Mouse (Mus musculus): Measurements from ENCODE around the gene Med12l. TPM values are rescaled to one million over a fixed set of nuclear protein-coding genes. Genes with fewer than 3 reads are reported as not detected.

Gene Med12l
- polyA plus RNA-seq, 1 experiment from 2014 or later: 3.5 TPM

DNA sequence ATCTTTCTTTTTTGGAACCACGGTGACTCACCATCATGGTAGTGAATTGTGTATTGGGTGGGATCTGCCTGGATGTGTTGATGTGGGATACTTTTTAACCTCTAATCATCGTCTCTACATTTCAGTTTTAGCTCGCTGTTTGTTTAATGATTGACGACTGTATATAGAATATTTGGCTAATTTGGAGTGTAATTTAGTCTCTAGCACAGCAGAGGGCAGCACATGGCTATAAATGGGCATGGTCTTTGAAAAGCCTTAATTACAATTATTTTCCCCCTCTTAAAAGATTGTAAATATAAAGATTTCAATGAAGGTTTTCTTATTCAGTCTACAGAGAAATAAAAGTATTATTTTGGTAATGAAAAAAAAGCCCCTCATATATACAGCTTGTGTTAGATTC, 71.7 kb downstream of the Med12l start:
- Histone ChIP-seq H3K27me3 (no peaks in the 10 kb centered on the region), H3K4me1 (0 out of 2 replicates have a peak, but pooled peaks cover 7% of the 10 kb centered on the region), H3K4me3 (no peak overlapping the region), H3K9me3 (replicated peaks) (no peaks in the 10 kb centered on the region), H3K36me3 (ENCODE audit: poor library complexity, severe bottlenecking) (no peaks in the 10 kb centered on the region; the same call in 1 of the 2 replicates), H3K4me2 (no peak overlapping the region), H3K27ac (no peak overlapping the region), H3K9ac (no peak overlapping the region)
- 0 out of 2 replicates have a peak, but pooled peaks have one; percentile 22 for ATAC-seq
- 67% methylated on average over 4 of the region's 4 CpGs for WGBS

- no peaks in the 10 kb centered on the region; the same call in 1 of the 2 replicates for H3K36me3 ChIP-seq (ENCODE audit: poor library complexity, severe bottlenecking)
- no peak overlapping the region for H3K9ac ChIP-seq
- no peak overlapping the region for H3K4me2 ChIP-seq
- 0 out of 2 replicates have a peak, but pooled peaks cover 7% of the 10 kb centered on the region for H3K4me1 ChIP-seq
- WGBS: 86% methylated on average over 11 of the region's 11 CpGs
- H3K4me3 ChIP-seq: no peak overlapping the region
- no peak overlapping the region for H3K27ac ChIP-seq
- no peak for ATAC-seq
- no peaks in the 10 kb centered on the region for H3K27me3 ChIP-seq
- H3K9me3 ChIP-seq (replicated peaks): no peaks in the 10 kb centered on the region
Observed at GRCm38 (mm10) chr3:59078585-59078984, 73.0 kb downstream of the Med12l start.

DNA sequence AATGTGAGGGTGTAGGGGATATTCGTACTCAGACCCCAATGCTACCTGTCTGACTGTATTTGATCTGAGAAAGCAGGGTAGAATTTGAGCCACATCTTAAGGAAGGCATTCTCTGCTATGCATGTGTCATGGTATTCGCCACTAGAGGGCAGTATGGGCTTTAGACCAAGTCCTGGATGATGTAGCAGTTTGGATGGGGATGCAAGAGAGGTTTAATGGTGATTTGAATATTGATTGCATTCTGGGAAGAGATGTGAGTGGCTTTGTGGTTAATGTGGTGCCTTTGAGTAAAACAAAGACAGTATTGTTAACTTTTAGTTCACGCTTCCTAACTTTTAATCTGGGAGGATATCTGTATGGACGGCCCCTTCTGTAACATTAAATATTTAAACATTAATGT, 73.7 kb downstream of the Med12l start:
- Histone ChIP-seq H3K9me3 (replicated peaks) (no peaks in the 10 kb centered on the region), H3K9ac (no peak overlapping the region), H3K4me2 (no peak overlapping the region), H3K4me1 (0 out of 2 replicates have a peak, but pooled peaks cover 7% of the 10 kb centered on the region), H3K36me3 (ENCODE audit: poor library complexity, severe bottlenecking) (no peaks in the 10 kb centered on the region; the same call in 1 of the 2 replicates), H3K4me3 (no peak overlapping the region), H3K27ac (no peak overlapping the region), H3K27me3 (no peaks in the 10 kb centered on the region)
- ATAC-seq: peak; percentile 80
- WGBS: 44% methylated on average over 4 of the region's 4 CpGs

- no peak for ATAC-seq
- WGBS: 21% methylated on average over 6 of the region's 6 CpGs
- no peak overlapping the region for H3K4me2 ChIP-seq
- H3K9ac ChIP-seq: no peak overlapping the region
- H3K4me3 ChIP-seq: no peak overlapping the region
- no peaks in the 10 kb centered on the region for H3K9me3 ChIP-seq (replicated peaks)
- no peak overlapping the region for H3K27ac ChIP-seq
- H3K4me1 ChIP-seq: 0 out of 2 replicates have a peak, but pooled peaks cover 7% of the 10 kb centered on the region
- no peaks in the 10 kb centered on the region for H3K27me3 ChIP-seq
- no peaks in the 10 kb centered on the region; the same call in 1 of the 2 replicates for H3K36me3 ChIP-seq (ENCODE audit: poor library complexity, severe bottlenecking)
Observed at GRCm38 (mm10) chr3:59080293-59080916, 74.8 kb downstream of the Med12l start.

GRCm38 (mm10) chr3:59080919-59081318, 75.3 kb downstream of the Med12l start:
- Histone ChIP-seq H3K27me3 (no peaks in the 10 kb centered on the region), H3K4me1 (0 out of 2 replicates have a peak, but pooled peaks cover 7% of the 10 kb centered on the region), H3K9me3 (replicated peaks) (no peaks in the 10 kb centered on the region), H3K4me2 (no peak overlapping the region), H3K27ac (no peak overlapping the region), H3K9ac (no peak overlapping the region), H3K36me3 (ENCODE audit: poor library complexity, severe bottlenecking) (peaks cover 3% of the 10 kb centered on the region; the same call in 1 of the 2 replicates), H3K4me3 (no peak overlapping the region)
- WGBS: 25% methylated on average over 7 of the region's 7 CpGs
- ATAC-seq: no peak

DNA sequence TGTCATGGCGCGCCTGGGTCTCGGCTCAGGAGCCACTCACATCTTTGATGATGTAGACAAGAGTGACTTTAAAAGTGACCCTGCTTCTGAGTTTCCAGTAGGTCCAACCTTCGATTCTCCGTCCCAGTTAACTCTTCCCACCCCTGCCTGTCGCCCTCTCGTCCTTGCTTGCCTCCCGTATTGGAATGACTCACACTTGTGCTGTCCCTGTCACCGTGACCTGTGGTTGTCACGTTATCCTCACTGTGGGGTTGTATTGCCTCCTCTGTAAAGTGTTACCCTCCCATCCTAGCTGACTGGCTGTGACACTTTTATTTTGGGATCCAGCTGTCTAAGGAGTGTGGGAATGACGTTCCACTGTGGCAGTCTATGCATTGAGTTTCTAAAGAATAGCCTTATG, 87.1 kb downstream of the Med12l start:
- Histone ChIP-seq H3K4me1 (no peaks in the 10 kb centered on the region), H3K9ac (no peak overlapping the region), H3K4me3 (no peak overlapping the region), H3K27me3 (no peaks in the 10 kb centered on the region), H3K4me2 (no peak overlapping the region), H3K27ac (no peak overlapping the region), H3K9me3 (replicated peaks) (no peaks in the 10 kb centered on the region), H3K36me3 (ENCODE audit: poor library complexity, severe bottlenecking) (no peaks in the 10 kb centered on the region)
- no peak for ATAC-seq
- WGBS: 88% methylated on average over 11 of the region's 11 CpGs

GRCm38 (mm10) chr3:59097421-59097820, 91.8 kb downstream of the Med12l start:
- Histone ChIP-seq H3K4me3 (no peak overlapping the region), H3K4me1 (no peaks in the 10 kb centered on the region), H3K27ac (no peak overlapping the region), H3K9me3 (replicated peaks) (no peaks in the 10 kb centered on the region), H3K4me2 (no peak overlapping the region), H3K27me3 (no peaks in the 10 kb centered on the region), H3K36me3 (ENCODE audit: poor library complexity, severe bottlenecking) (no peaks in the 10 kb centered on the region), H3K9ac (no peak overlapping the region)
- WGBS: 78% methylated on average over 6 of the region's 6 CpGs
- ATAC-seq: no peak

- H3K27me3 ChIP-seq: no peaks in the 10 kb centered on the region
- WGBS: 83% methylated on average over 10 of the region's 10 CpGs
- no peaks in the 10 kb centered on the region for H3K9me3 ChIP-seq (replicated peaks)
Observed at GRCm38 (mm10) chr3:59098540-59098939, 92.9 kb downstream of the Med12l start.

DNA sequence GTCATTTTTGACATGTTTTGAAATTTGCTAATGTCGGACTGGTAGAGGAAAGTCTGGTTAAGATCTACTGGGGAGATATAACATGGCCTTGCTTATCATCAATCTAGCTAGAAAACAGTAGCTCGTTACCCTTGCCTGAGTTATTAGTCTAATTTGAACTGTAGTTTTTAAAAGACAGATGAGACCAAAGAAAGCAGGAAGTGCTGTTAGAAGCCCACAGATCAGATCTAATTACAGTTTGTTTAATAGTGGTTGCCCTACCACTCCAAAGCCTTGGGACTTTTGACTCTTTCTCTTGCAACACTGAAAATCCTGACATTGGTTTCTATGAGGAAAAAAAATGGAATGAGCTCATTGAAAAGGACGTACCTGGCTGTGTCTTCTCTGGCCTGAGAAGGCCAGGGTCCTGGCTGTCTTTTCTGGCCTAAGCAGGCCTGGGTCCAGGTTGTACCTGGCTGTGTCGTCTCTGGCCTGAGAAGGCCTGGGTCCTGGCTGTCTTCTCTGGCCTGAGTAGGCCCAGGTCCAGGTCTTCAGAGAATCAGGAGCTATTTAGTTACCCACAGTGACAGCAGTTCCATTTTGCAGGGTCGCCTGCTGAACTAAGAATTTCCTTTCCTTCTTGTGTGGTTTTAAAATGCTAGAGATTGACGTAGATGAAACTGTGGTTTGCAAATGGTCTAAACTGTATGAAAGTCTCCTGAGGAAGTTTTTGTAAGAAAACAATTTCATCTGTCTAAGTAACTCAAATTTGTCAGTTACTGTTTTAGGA, 95.8 kb downstream of the Med12l start, which contains the start of gene Gpr171:
Gpr171 (minus strand) TSS at position 604 of the 769 bp plus-strand sequence.
- no peaks in the 10 kb centered on the region for H3K36me3 ChIP-seq (ENCODE audit: poor library complexity, severe bottlenecking)
- H3K27ac ChIP-seq: no peak within 1 kb of the TSS
- H3K27me3 ChIP-seq: no peaks in the 10 kb centered on the region
- no peak within 1 kb of the TSS for H3K4me3 ChIP-seq
- no peaks in the 10 kb centered on the region for H3K4me1 ChIP-seq
- WGBS: 87% methylated on average over 6 of the region's 6 CpGs
- ATAC-seq: no peak
- H3K9ac ChIP-seq: no peak within 1 kb of the TSS
- H3K9me3 ChIP-seq (replicated peaks): no peaks in the 10 kb centered on the region
- H3K4me2 ChIP-seq: no peak within 1 kb of the TSS

More at GRCm38 (mm10) chr3:59098540-59098939, 92.9 kb downstream of the Med12l start:
- Histone ChIP-seq H3K36me3 (ENCODE audit: poor library complexity, severe bottlenecking) (no peaks in the 10 kb centered on the region), H3K4me3 (no peak overlapping the region), H3K4me1 (no peaks in the 10 kb centered on the region), H3K27ac (no peak overlapping the region), H3K9ac (no peak overlapping the region), H3K4me2 (no peak overlapping the region)
- no peak for ATAC-seq

DNA sequence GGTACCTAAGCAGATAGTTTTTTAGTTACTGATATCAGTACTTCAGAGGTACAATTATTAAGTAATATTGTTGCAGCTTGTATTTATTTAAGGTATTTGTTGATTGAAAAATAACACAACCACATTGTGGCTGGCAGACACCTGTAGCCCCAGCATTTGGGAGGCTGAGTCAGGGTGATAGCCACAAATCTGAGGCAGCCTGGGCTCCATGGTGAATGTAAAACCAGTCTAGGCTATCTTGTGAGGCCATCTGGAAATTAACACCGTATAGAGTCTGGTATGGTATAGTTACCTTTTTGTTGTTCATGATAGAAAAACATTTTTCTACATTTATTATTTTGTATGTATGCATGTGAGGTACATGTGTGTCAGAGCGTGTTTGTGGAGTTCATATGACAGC, 96.5 kb downstream of the Med12l start:
- Histone ChIP-seq H3K36me3 (ENCODE audit: poor library complexity, severe bottlenecking) (no peaks in the 10 kb centered on the region), H3K4me2 (no peak overlapping the region), H3K27ac (no peak overlapping the region), H3K9ac (no peak overlapping the region), H3K9me3 (replicated peaks) (no peaks in the 10 kb centered on the region), H3K4me1 (no peaks in the 10 kb centered on the region), H3K27me3 (no peaks in the 10 kb centered on the region), H3K4me3 (no peak overlapping the region)
- ATAC-seq: no peak
- WGBS: 96% methylated on average over 2 of the region's 2 CpGs

GRCm38 (mm10) chr3:59104462-59104861, 98.8 kb downstream of the Med12l start:
- H3K4me3 ChIP-seq: no peak overlapping the region
- no peaks in the 10 kb centered on the region for H3K9me3 ChIP-seq (replicated peaks)
- H3K36me3 ChIP-seq (ENCODE audit: poor library complexity, severe bottlenecking): no peaks in the 10 kb centered on the region
- H3K4me1 ChIP-seq: no peaks in the 10 kb centered on the region
- H3K4me2 ChIP-seq: no peak overlapping the region
- no peaks in the 10 kb centered on the region for H3K27me3 ChIP-seq
- H3K27ac ChIP-seq: no peak overlapping the region
- no peak for ATAC-seq
- no peak overlapping the region for H3K9ac ChIP-seq
- 91% methylated on average over 4 of the region's 4 CpGs for WGBS

GRCm38 (mm10) chr3:59107439-59107838, 101.8 kb downstream of the Med12l start:
- Histone ChIP-seq H3K4me1 (no peaks in the 10 kb centered on the region), H3K9ac (no peak overlapping the region), H3K27ac (no peak overlapping the region), H3K27me3 (no peaks in the 10 kb centered on the region), H3K4me3 (no peak overlapping the region), H3K36me3 (ENCODE audit: poor library complexity, severe bottlenecking) (no peaks in the 10 kb centered on the region), H3K4me2 (no peak overlapping the region), H3K9me3 (replicated peaks) (no peaks in the 10 kb centered on the region)
- 97% methylated on average over 4 of the region's 4 CpGs for WGBS
- no peak for ATAC-seq
